Mouse (Mus musculus): Measurements from ENCODE around the gene Stx4a. TPM values are rescaled to one million over a fixed set of nuclear protein-coding genes. Genes with fewer than 3 reads are reported as not detected.

The Stx4a gene
- total RNA-seq, 1 experiment = 20.9 TPM

- in situ Hi-C loops (cut with MboI; ENCODE audit: low sequenced_read_pairs in 2 of 2, unreplicated experiment in 2 of 2) = no loop called here
- no peak for TF ChIP-seq ZNF384 (IDR thresholded peaks at IDR 0.05; ENCODE audit: low read depth, low read length)
- no peak for TF ChIP-seq CHD2 (IDR thresholded peaks at IDR 0.05; ENCODE audit: low read depth, low read length)
- TF ChIP-seq ZC3H11A (IDR thresholded peaks at IDR 0.05; ENCODE audit: borderline replicate concordance, low read depth, low read length) = no peak
- no peak for TF ChIP-seq MAFK (IDR thresholded peaks at IDR 0.05; ENCODE audit: insufficient read depth, low read depth, low read length)
- no peak for TF ChIP-seq HCFC1 (IDR thresholded peaks at IDR 0.05; ENCODE audit: borderline replicate concordance, insufficient read depth, low read length)
- H3K4me3 ChIP-seq (ENCODE audit: insufficient read depth in 1 of 2, low read depth in 1 of 2, low read length in 2 of 2, poor library complexity in 1 of 2, severe bottlenecking in 1 of 2) = no peak overlapping the region
- no peak for DNase-seq (ENCODE audit: low read depth, low spot score)
- H3K27ac ChIP-seq (ENCODE audit: insufficient read depth, low read depth, low read length, poor library complexity, severe bottlenecking) = no peak overlapping the region
- H3K9ac ChIP-seq (ENCODE audit: insufficient read depth, low read depth, low read length, poor library complexity, severe bottlenecking) = no peak overlapping the region
- H3K36me3 ChIP-seq (ENCODE audit: control insufficient read depth, insufficient read depth, low read length, poor library complexity, severe bottlenecking) = peaks cover 45% of the 10 kb centered on the region
- no peaks in the 10 kb centered on the region for H3K9me3 ChIP-seq (ENCODE audit: control insufficient read depth, insufficient read depth, low read depth, low read length)
- peaks cover 0 to 7% of the 10 kb centered on the region in 2 experiments; a peak in 1 of 4 replicates for H3K4me1 ChIP-seq (ENCODE audit: control insufficient read depth in 2 of 2, insufficient read depth in 2 of 2, low read length in 2 of 2, poor library complexity in 1 of 2)
Observed at GRCm38 (mm10) chr7:127887781-127888180, 63.7 kb downstream of the Stx4a start.

GRCm38 (mm10) chr7:127888821-127889220 is 64.7 kb downstream of the Stx4a start:
- H3K4me1 ChIP-seq (ENCODE audit: control insufficient read depth in 2 of 2, insufficient read depth in 2 of 2, low read length in 2 of 2, poor library complexity in 1 of 2) = peaks cover 0 to 7% of the 10 kb centered on the region in 2 experiments; a peak in 1 of 4 replicates
- no peak overlapping the region for H3K27ac ChIP-seq (ENCODE audit: insufficient read depth, low read depth, low read length, poor library complexity, severe bottlenecking)
- H3K36me3 ChIP-seq (ENCODE audit: control insufficient read depth, insufficient read depth, low read length, poor library complexity, severe bottlenecking) = peaks cover 40% of the 10 kb centered on the region
- no peak for DNase-seq (ENCODE audit: low read depth, low spot score)
- no peak overlapping the region for H3K9ac ChIP-seq (ENCODE audit: insufficient read depth, low read depth, low read length, poor library complexity, severe bottlenecking)
- H3K9me3 ChIP-seq (ENCODE audit: control insufficient read depth, insufficient read depth, low read depth, low read length) = no peaks in the 10 kb centered on the region
- H3K4me3 ChIP-seq (ENCODE audit: insufficient read depth in 1 of 2, low read depth in 1 of 2, low read length in 2 of 2, poor library complexity in 1 of 2, severe bottlenecking in 1 of 2) = no peak overlapping the region
- TF ChIP-seq MAFK (IDR thresholded peaks at IDR 0.05; ENCODE audit: insufficient read depth, low read depth, low read length) (no peak), ZC3H11A (IDR thresholded peaks at IDR 0.05; ENCODE audit: borderline replicate concordance, low read depth, low read length) (no peak), CHD2 (IDR thresholded peaks at IDR 0.05; ENCODE audit: low read depth, low read length) (no peak), HCFC1 (IDR thresholded peaks at IDR 0.05; ENCODE audit: borderline replicate concordance, insufficient read depth, low read length) (no peak), ZNF384 (IDR thresholded peaks at IDR 0.05; ENCODE audit: low read depth, low read length) (no peak)
- in situ Hi-C loops (cut with MboI; ENCODE audit: low sequenced_read_pairs in 2 of 2, unreplicated experiment in 2 of 2) = no loop called here

GRCm38 (mm10) chr7:127890798-127891197 is 66.7 kb downstream of the Stx4a start, which contains the start of gene Prss53:
TSS of gene Prss53 (minus strand) at chr7:127890970.
- TF ChIP-seq CHD2 (IDR thresholded peaks at IDR 0.05; ENCODE audit: low read depth, low read length) (no peak), ZNF384 (IDR thresholded peaks at IDR 0.05; ENCODE audit: low read depth, low read length) (no peak), HCFC1 (IDR thresholded peaks at IDR 0.05; ENCODE audit: borderline replicate concordance, insufficient read depth, low read length) (no peak), MAFK (IDR thresholded peaks at IDR 0.05; ENCODE audit: insufficient read depth, low read depth, low read length) (no peak), ZC3H11A (IDR thresholded peaks at IDR 0.05; ENCODE audit: borderline replicate concordance, low read depth, low read length) (no peak)
- peaks cover 0 to 9% of the 10 kb centered on the region in 2 experiments; a peak in 1 of 4 replicates for H3K4me1 ChIP-seq (ENCODE audit: control insufficient read depth in 2 of 2, insufficient read depth in 2 of 2, low read length in 2 of 2, poor library complexity in 1 of 2)
- DNase-seq (ENCODE audit: low read depth, low spot score) = no peak
- no peaks in the 10 kb centered on the region for H3K9me3 ChIP-seq (ENCODE audit: control insufficient read depth, insufficient read depth, low read depth, low read length)
- H3K36me3 ChIP-seq (ENCODE audit: control insufficient read depth, insufficient read depth, low read length, poor library complexity, severe bottlenecking) = peaks cover 28% of the 10 kb centered on the region
- no peak within 1 kb of the TSS for H3K4me3 ChIP-seq (ENCODE audit: insufficient read depth in 1 of 2, low read depth in 1 of 2, low read length in 2 of 2, poor library complexity in 1 of 2, severe bottlenecking in 1 of 2)
- in situ Hi-C loops (cut with MboI; ENCODE audit: low sequenced_read_pairs in 2 of 2, unreplicated experiment in 2 of 2) = no loop called here
- no peak within 1 kb of the TSS for H3K27ac ChIP-seq (ENCODE audit: insufficient read depth, low read depth, low read length, poor library complexity, severe bottlenecking)
- H3K9ac ChIP-seq (ENCODE audit: insufficient read depth, low read depth, low read length, poor library complexity, severe bottlenecking) = no peak within 1 kb of the TSS

- in situ Hi-C loops (cut with MboI; ENCODE audit: low sequenced_read_pairs in 2 of 2, unreplicated experiment in 2 of 2) = no loop called here
- Histone ChIP-seq H3K27ac (ENCODE audit: insufficient read depth, low read depth, low read length, poor library complexity, severe bottlenecking) (no peak overlapping the region), H3K4me3 (ENCODE audit: insufficient read depth in 1 of 2, low read depth in 1 of 2, low read length in 2 of 2, poor library complexity in 1 of 2, severe bottlenecking in 1 of 2) (peak overlapping the region in 1 of 2 experiments; percentile 78; a peak in 3 of 4 replicates), H3K9ac (ENCODE audit: insufficient read depth, low read depth, low read length, poor library complexity, severe bottlenecking) (peak overlapping the region; percentile 20; the same call in 1 of the 2 replicates), H3K36me3 (ENCODE audit: control insufficient read depth, insufficient read depth, low read length, poor library complexity, severe bottlenecking) (peaks cover 10% of the 10 kb centered on the region; the same call in 1 of the 2 replicates), H3K9me3 (ENCODE audit: control insufficient read depth, insufficient read depth, low read depth, low read length) (no peaks in the 10 kb centered on the region), H3K4me1 (ENCODE audit: control insufficient read depth in 2 of 2, insufficient read depth in 2 of 2, low read length in 2 of 2, poor library complexity in 1 of 2) (peaks cover 0 to 5% of the 10 kb centered on the region in 2 experiments; a peak in 1 of 4 replicates)
- DNase-seq (ENCODE audit: low read depth, low spot score) = no peak
- no peak for TF ChIP-seq ZC3H11A (IDR thresholded peaks at IDR 0.05; ENCODE audit: borderline replicate concordance, low read depth, low read length)
- no peak for TF ChIP-seq MAFK (IDR thresholded peaks at IDR 0.05; ENCODE audit: insufficient read depth, low read depth, low read length)
- TF ChIP-seq CHD2 (IDR thresholded peaks at IDR 0.05; ENCODE audit: low read depth, low read length) = no peak
- no peak for TF ChIP-seq ZNF384 (IDR thresholded peaks at IDR 0.05; ENCODE audit: low read depth, low read length)
- TF ChIP-seq HCFC1 (IDR thresholded peaks at IDR 0.05; ENCODE audit: borderline replicate concordance, insufficient read depth, low read length) = no peak
Observed at GRCm38 (mm10) chr7:127894480-127894879, 70.4 kb downstream of the Stx4a start.

Data from ES-E14 (cell line).